Mouse (Mus musculus) E14TG2a.4 (cell line): ENCODE measurements around the gene Nck1.

Experiments
- H3K27me3 ChIP-seq: 2 replicates; pipeline ENCODE4 v1.6.1; 2014; ENCODE audit warnings: low read length, control low read depth; ENCODE audit not compliant: insufficient read depth
- H3K36me3 ChIP-seq: 2 replicates; pipeline ENCODE4 v1.6.1; 2014; ENCODE audit warnings: low read length, control low read depth; ENCODE audit not compliant: insufficient read depth
- H3K4me1 ChIP-seq: replicated peaks from 2 replicates; pipeline ENCODE4 v1.6.1; 2014; ENCODE audit warnings: low read depth, low read length, control low read depth
- H3K4me3 ChIP-seq: replicated peaks from 2 replicates; pipeline ENCODE4 v1.5.1; 2014; ENCODE audit warnings: mild to moderate bottlenecking, low read length
- H3K9me3 ChIP-seq: 2 replicates; pipeline ENCODE4 v1.6.1; 2014; ENCODE audit warnings: low read length, control low read depth
- CTCF ChIP-seq: conservative IDR thresholded peaks from 2 replicates; pipeline ENCODE4 v1.5.1; 2014; ENCODE audit warnings: low read length
- NANOG ChIP-seq: IDR thresholded peaks from 2 replicates; pipeline ENCODE4 v1.6.1; 2014; ENCODE audit warnings: borderline replicate concordance, low read length, mixed read lengths
- POU5F1 ChIP-seq: IDR thresholded peaks from 2 replicates; pipeline ENCODE4 v1.6.1; 2014; ENCODE audit warnings: low read length, borderline replicate concordance

The Nck1 gene

DNA sequence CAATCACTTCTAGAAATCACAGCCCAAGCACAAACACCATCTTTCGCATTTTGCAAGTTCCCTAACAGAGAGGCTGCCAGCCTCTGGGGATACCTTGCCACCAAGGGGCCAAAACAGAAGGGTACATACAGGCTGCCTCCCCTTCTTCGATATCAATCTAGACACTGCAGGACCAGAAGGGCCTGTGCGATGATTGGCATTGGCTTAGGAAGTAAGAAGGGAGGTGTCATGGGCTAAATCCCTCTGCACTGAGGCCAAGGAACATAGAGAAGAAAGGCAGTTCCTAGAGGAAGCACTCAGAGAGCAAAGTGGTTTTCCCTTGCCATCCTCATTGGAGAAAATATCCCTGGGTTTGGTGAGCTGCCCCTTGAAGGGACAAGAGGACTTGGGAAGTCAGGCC is 76.3 kb downstream of the Nck1 start:
- Histone ChIP-seq H3K36me3 (no peaks in the 10 kb centered on the region), H3K4me1 (peaks cover 8% of the 10 kb centered on the region), H3K27me3 (no peaks in the 10 kb centered on the region), H3K9me3 (no peaks in the 10 kb centered on the region), H3K4me3 (no peak overlapping the region)
- TF ChIP-seq NANOG (no peak), POU5F1 (no peak), CTCF (no peak)

DNA sequence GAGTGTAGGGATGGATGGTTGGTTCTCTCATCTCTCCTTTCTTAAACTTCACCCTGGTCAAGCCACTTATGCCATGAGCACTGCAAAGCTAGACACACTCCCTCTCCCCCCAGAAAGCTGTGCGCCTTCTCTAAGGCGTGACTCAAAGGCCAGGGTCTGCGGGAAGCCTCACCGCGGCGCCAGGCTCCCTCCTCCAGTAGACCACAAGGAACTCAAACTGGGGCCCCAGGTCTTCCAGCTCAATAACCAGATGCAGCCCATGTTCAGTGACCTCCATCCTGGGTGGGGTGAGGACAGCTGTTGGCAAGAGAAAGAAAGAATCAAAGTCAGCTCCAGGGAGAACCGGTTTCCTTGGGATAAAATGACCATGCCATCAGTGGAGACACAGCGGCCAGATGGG is 77.8 kb downstream of the Nck1 start:
- Histone ChIP-seq H3K36me3 (no peaks in the 10 kb centered on the region), H3K4me3 (no peak overlapping the region), H3K9me3 (no peaks in the 10 kb centered on the region), H3K27me3 (no peaks in the 10 kb centered on the region), H3K4me1 (peaks cover 8% of the 10 kb centered on the region)
- TF ChIP-seq POU5F1, result no peak

DNA sequence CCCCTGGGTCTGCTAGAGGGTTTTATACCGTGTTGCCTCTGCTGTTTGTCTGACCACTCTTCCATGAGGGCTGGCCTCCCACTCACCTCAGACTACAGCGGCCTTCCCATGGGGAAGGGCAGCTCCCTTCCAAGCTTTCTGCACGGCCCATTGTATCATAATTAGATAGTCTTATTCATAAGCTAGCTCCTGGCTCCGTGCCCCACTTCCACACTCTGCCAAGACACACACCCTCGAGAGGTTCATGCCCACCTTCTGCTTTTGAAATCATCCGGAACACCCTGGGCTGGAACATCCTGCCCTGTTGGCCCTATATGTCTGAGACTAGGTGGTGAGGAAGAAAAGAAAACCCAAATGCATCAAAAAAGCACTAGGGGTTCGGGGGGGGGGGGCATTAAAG is 78.3 kb downstream of the Nck1 start:
- Histone ChIP-seq H3K4me3 (no peak overlapping the region), H3K27me3 (no peaks in the 10 kb centered on the region), H3K36me3 (no peaks in the 10 kb centered on the region), H3K9me3 (no peaks in the 10 kb centered on the region), H3K4me1 (peaks cover 8% of the 10 kb centered on the region)
- TF ChIP-seq POU5F1 (no peak), CTCF (no peak), NANOG (no peak)

DNA sequence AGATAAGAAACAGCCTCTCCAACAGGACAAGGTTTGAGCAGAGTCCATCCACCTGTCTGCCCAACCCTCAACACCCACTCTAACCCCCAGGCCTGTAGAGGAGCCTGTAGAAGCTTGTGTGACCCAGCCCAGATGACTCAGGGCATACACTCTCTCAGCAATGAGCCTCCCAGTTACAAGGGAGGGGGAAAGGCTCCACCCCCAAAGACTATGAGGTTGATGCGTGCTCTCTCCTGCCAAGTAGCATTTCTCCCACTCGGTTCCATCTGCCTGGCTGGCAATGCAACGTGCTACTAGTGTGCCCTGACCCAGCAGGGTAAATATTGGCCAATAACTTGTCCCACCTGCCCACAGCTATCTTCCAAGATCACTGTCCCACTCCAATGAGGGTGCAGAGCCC is 79.2 kb downstream of the Nck1 start:
- no peaks in the 10 kb centered on the region for H3K36me3 ChIP-seq
- no peaks in the 10 kb centered on the region for H3K27me3 ChIP-seq
- H3K4me3 ChIP-seq, result no peak overlapping the region
- H3K9me3 ChIP-seq, result no peaks in the 10 kb centered on the region
- TF ChIP-seq NANOG (no peak), POU5F1 (no peak), CTCF (no peak)
- peaks cover 8% of the 10 kb centered on the region for H3K4me1 ChIP-seq

DNA sequence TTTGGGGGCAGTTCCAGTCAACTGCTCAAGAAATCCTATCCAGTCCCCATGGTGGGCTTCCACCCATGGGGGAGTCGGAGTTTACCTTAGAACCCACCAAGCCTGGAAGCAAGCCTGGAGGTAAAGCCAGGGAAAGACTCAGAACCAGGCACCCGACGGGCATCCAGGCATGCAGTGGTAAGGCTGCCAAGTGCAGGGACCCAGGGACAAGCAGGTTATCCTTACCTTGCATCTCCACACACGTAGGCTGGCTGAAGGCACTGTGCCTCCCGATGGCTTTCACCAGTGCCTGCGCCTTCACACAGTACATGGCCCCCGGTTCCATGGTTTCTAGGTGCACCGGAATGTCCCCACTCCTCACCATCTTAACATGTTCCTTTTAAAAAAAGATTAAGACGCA is 79.9 kb downstream of the Nck1 start:
- Histone ChIP-seq H3K9me3 (no peaks in the 10 kb centered on the region), H3K4me3 (no peak overlapping the region), H3K27me3 (no peaks in the 10 kb centered on the region), H3K36me3 (no peaks in the 10 kb centered on the region), H3K4me1 (peaks cover 8% of the 10 kb centered on the region)
- no peak for TF ChIP-seq POU5F1
- no peak for TF ChIP-seq CTCF
- no peak for TF ChIP-seq NANOG

DNA sequence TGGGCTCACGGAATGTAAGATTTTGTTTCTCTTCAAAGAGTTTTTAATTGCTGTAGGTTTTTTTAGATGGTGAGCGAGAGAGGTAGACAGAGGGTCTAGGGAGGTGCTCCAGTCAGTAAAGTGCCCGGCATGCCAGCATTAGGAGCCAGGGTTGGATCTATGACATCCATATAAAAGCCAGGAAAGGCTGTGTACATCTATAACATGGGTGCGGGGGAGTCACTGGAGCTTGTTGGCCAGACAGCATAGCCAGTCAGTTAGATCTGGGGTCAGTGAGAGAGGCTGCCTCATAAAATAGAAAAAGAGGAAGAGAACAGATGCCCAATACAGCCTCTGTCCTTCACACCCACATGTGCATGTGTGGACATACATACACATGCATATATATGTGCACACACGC is 80.6 kb downstream of the Nck1 start:
- Histone ChIP-seq H3K27me3 (no peaks in the 10 kb centered on the region), H3K4me3 (no peak overlapping the region), H3K4me1 (peaks cover 8% of the 10 kb centered on the region; the same call in 1 of the 2 replicates), H3K9me3 (no peaks in the 10 kb centered on the region), H3K36me3 (0 out of 2 replicates have a peak, but pooled peaks cover 4% of the 10 kb centered on the region)
- no peak for TF ChIP-seq POU5F1
- TF ChIP-seq CTCF, result no peak
- no peak for TF ChIP-seq NANOG

DNA sequence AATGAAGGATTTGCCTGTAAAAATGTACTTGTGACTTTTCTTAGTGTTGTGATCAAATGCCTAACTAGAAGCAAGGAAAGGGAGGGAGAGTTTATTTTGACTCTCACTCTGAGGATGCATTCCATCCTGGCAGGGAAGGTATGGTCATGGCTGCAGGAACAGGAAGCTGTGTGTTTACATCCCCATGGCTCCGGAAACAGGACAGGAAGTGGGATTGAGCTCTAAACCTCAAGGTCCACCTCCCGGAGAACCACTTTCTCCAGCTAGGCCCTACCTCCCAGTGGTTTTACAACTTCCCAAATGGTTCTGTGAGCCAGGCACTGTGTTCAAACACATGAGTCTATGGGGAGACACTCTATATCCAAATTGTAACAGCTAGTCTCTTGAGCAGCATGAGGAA is 82.2 kb downstream of the Nck1 start:
- peaks cover 6% of the 10 kb centered on the region; the same call in 1 of the 2 replicates for H3K4me1 ChIP-seq
- no peak overlapping the region for H3K4me3 ChIP-seq
- H3K9me3 ChIP-seq, result no peaks in the 10 kb centered on the region
- peaks cover 7% of the 10 kb centered on the region for H3K36me3 ChIP-seq
- no peak for TF ChIP-seq NANOG
- no peak for TF ChIP-seq CTCF
- no peaks in the 10 kb centered on the region for H3K27me3 ChIP-seq

DNA sequence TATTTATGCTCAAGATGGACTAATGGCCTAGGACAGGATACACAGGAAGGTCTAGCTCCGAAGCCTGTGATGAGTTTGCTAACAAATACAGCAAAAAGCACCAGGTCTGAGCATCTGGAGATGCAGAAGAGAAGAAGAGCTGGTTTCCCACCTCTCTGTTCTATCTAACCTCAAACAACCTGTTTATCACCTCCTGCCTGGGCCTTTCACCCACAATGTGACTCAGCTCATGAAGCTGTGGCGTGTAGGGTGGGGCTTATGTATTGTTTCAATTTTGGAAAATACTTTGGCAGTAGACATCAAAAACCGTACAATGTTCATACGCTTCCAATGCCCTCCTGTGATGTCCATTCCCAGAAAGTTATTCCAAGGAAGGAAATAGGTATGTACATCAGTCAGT is 83.8 kb downstream of the Nck1 start:
- H3K27me3 ChIP-seq, result no peaks in the 10 kb centered on the region
- H3K36me3 ChIP-seq, result peaks cover 16% of the 10 kb centered on the region
- H3K4me3 ChIP-seq, result no peak overlapping the region
- no peaks in the 10 kb centered on the region for H3K4me1 ChIP-seq
- TF ChIP-seq NANOG (no peak), CTCF (no peak), POU5F1 (no peak)
- H3K9me3 ChIP-seq, result no peaks in the 10 kb centered on the region

DNA sequence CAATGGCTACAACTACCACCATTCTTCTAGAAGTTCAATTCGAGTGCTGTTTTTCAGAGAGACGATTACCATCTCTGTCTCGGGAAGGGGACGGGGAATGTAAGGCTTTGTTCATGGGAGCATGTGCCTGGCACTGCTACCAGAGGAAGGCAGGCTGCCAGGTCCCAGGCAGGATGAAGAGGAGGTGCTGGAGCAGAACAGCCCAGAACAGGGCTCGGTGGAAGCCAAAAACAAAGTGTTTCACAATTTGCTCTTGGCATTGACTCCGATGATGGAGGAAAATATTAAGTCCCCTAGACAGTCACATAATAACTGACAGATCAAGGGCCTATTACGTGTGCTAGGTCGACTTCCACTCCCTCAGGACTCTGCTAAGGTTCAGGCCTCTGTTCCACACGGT is 84.3 kb downstream of the Nck1 start:
- H3K27me3 ChIP-seq, result no peaks in the 10 kb centered on the region
- TF ChIP-seq NANOG (no peak), CTCF (no peak), POU5F1 (no peak)
- H3K4me3 ChIP-seq, result no peak overlapping the region
- no peaks in the 10 kb centered on the region for H3K9me3 ChIP-seq
- H3K36me3 ChIP-seq, result peaks cover 16% of the 10 kb centered on the region
- no peaks in the 10 kb centered on the region for H3K4me1 ChIP-seq

DNA sequence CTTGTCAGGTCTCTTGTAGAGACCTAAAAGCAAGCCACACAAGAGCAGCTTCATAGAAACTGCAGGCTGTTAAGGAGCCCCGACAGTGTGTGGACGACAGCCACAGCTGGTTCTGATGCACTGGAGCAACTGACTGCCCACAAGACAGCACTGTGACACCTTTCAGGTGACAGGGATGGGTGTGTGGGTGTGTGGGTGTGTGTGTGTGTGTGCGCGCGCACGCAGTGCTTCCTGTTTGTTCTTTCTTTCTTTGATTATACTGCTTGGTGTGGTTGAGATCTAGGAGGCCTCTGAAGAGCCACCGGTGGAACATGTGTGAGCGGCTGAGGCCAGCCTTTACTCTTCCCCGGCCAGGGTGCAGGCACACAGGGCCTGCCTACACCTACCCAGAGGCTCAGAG is 85.7 kb downstream of the Nck1 start:
- H3K9me3 ChIP-seq, result no peaks in the 10 kb centered on the region
- TF ChIP-seq NANOG (no peak), CTCF (no peak), POU5F1 (no peak)
- peaks cover 16% of the 10 kb centered on the region for H3K36me3 ChIP-seq
- no peaks in the 10 kb centered on the region for H3K4me1 ChIP-seq
- H3K4me3 ChIP-seq, result no peak overlapping the region
- H3K27me3 ChIP-seq, result peaks cover 5% of the 10 kb centered on the region
